Comparison of ENCODE assay signal across 9 mouse cellular contexts in genomic region chr14:47354111-47354577, GRCm38 (mm10). TPM values are rescaled to one million over a fixed set of nuclear protein-coding genes. Genes with fewer than 3 reads are reported as not detected.
DNase-seq lines count a peak whose midpoint lies in the region; ATAC-seq and TF ChIP-seq lines count a peak whose summit lies in the region.
"Had no signal": no experiment of that assay in that cellular context is flagged by ENCODE, and none has a peak within 500 bp of the region (broad histone marks: within the 10 kb centered on the region; RNA-seq: fewer than 3 reads in every experiment).

No protein-coding gene starts in this region.

- no peaks in the 10 kb centered on the region for H3K27me3 ChIP-seq in heart, embryonic 10.5 days (ENCODE audit: insufficient read depth, poor library complexity, severe bottlenecking)
- H3K27me3 ChIP-seq in ES-Bruce4 (ENCODE audit: control insufficient read depth, insufficient read depth, low read length, poor library complexity, severe bottlenecking), result no peaks in the 10 kb centered on the region
- no peaks in the 10 kb centered on the region for H3K27me3 ChIP-seq in lung, postnatal 0 days (replicated peaks; ENCODE audit: insufficient read depth, low read length)
- H3K27me3 ChIP-seq in hindbrain, embryonic 16.5 days (replicated peaks; ENCODE audit: control insufficient read depth, insufficient read depth, low read length), result no peaks in the 10 kb centered on the region
- H3K27me3 ChIP-seq: neural tube, embryonic 13.5 days had no signal

- H3K36me3 ChIP-seq in heart, embryonic 10.5 days, result no peaks in the 10 kb centered on the region
- no peaks in the 10 kb centered on the region for H3K36me3 ChIP-seq in ES-Bruce4 (ENCODE audit: control insufficient read depth, insufficient read depth, low read length, poor library complexity, severe bottlenecking)
- H3K36me3 ChIP-seq in lung, postnatal 0 days (ENCODE audit: insufficient read depth, low read length), result no peaks in the 10 kb centered on the region
- H3K36me3 ChIP-seq in hindbrain, embryonic 16.5 days (ENCODE audit: control insufficient read depth, insufficient read depth, low read length), result no peaks in the 10 kb centered on the region
- H3K36me3 ChIP-seq: neural tube, embryonic 13.5 days had no signal

- no peak for TF ChIP-seq POLR2A in ES-Bruce4 (IDR thresholded peaks at IDR 0.05; ENCODE audit: insufficient read depth, low read length)
- TF ChIP-seq POLR2A in embryonic fibroblast, embryonic 13.5 days (IDR thresholded peaks at IDR 0.05; ENCODE audit: low read depth, low read length), result no peak

- H3K27ac ChIP-seq in heart, embryonic 10.5 days, result no peak overlapping the region
- H3K27ac ChIP-seq in ES-Bruce4 (ENCODE audit: insufficient read depth, low read length), result no peak overlapping the region
- no peak overlapping the region for H3K27ac ChIP-seq in embryonic fibroblast, embryonic 13.5 days (ENCODE audit: insufficient read depth, low read length)
- H3K27ac ChIP-seq in lung, postnatal 0 days (ENCODE audit: low read length), result no peak overlapping the region
- no peak overlapping the region for H3K27ac ChIP-seq in hindbrain, embryonic 16.5 days (ENCODE audit: low read depth, low read length)
- H3K27ac ChIP-seq: neural tube, embryonic 13.5 days had no signal

- H3K9ac ChIP-seq in ES-Bruce4 (ENCODE audit: low read depth, poor library complexity, severe bottlenecking), result no peak overlapping the region
- H3K9ac ChIP-seq in lung, postnatal 0 days (replicated peaks; ENCODE audit: low read depth), result no peak overlapping the region
- H3K9ac ChIP-seq in hindbrain, embryonic 16.5 days (ENCODE audit: low read depth, low read length), result no peak overlapping the region
- H3K9ac ChIP-seq: neural tube, embryonic 13.5 days had no signal

- DNase-seq in heart, adult 11 months, result peak; percentile 93
- no peak for DNase-seq in heart, embryonic 10.5 days (ENCODE audit: low spot score)
- peak; percentile 78 for DNase-seq in lung, postnatal 0 days (ENCODE audit: low spot score)
- DNase-seq in Muller cell, postnatal 12 days (ENCODE audit: inconsistent ontology term), result no peak
- no peak for DNase-seq in left cerebral cortex, postnatal 4 days

- TF ChIP-seq CTCF in ES-Bruce4 (IDR thresholded peaks at IDR 0.05; ENCODE audit: low read depth, low read length), result peak; percentile 85
- TF ChIP-seq CTCF in embryonic fibroblast, embryonic 13.5 days (IDR thresholded peaks at IDR 0.05; ENCODE audit: borderline replicate concordance, insufficient read depth, low read length), result peak; percentile 42; the same call in 1 of the 2 replicates
- peak; percentile 61 for TF ChIP-seq CTCF in lung, postnatal 0 days (IDR thresholded peaks at IDR 0.05)

- 63% methylated on average over 8 of the region's 8 CpGs for WGBS in heart, embryonic 10.5 days
- 51% methylated on average over 8 of the region's 8 CpGs for WGBS in lung, postnatal 0 days
- WGBS in hindbrain, embryonic 16.5 days, result 77% methylated on average over 8 of the region's 8 CpGs

- H3K4me3 ChIP-seq in heart, embryonic 10.5 days, result no peak overlapping the region
- no peak overlapping the region for H3K4me3 ChIP-seq in ES-Bruce4 (ENCODE audit: low read depth, low read length)
- H3K4me3 ChIP-seq in embryonic fibroblast, embryonic 13.5 days (ENCODE audit: insufficient read depth, low read length), result no peak overlapping the region
- no peak overlapping the region for H3K4me3 ChIP-seq in lung, postnatal 0 days (ENCODE audit: low read depth, low read length)
- no peak overlapping the region for H3K4me3 ChIP-seq in hindbrain, embryonic 16.5 days (ENCODE audit: low read length)
- H3K4me3 ChIP-seq: neural tube, embryonic 13.5 days had no signal

- H3K4me2 ChIP-seq in lung, postnatal 0 days (replicated peaks; ENCODE audit: low read depth, low read length), result no peak overlapping the region
- H3K4me2 ChIP-seq in hindbrain, embryonic 16.5 days (ENCODE audit: low read length), result no peak overlapping the region
- H3K4me2 ChIP-seq: neural tube, embryonic 13.5 days had no signal

- intact Hi-C loops in left cerebral cortex, postnatal 4 days (cut with DNase I), result no loop called here

- H3K4me1 ChIP-seq in heart, embryonic 10.5 days, result no peaks in the 10 kb centered on the region
- H3K4me1 ChIP-seq in ES-Bruce4 (ENCODE audit: control insufficient read depth, insufficient read depth, low read length), result no peaks in the 10 kb centered on the region
- H3K4me1 ChIP-seq in embryonic fibroblast, embryonic 13.5 days (ENCODE audit: control insufficient read depth, insufficient read depth, low read length), result peaks cover 2% of the 10 kb centered on the region
- H3K4me1 ChIP-seq in lung, postnatal 0 days (ENCODE audit: insufficient read depth, low read depth, low read length), result no peaks in the 10 kb centered on the region
- H3K4me1 ChIP-seq in hindbrain, embryonic 16.5 days (ENCODE audit: control insufficient read depth, insufficient read depth, low read depth, low read length), result no peaks in the 10 kb centered on the region
- H3K4me1 ChIP-seq: neural tube, embryonic 13.5 days had no signal

- H3K9me3 ChIP-seq in heart, embryonic 10.5 days, result no peaks in the 10 kb centered on the region
- no peaks in the 10 kb centered on the region for H3K9me3 ChIP-seq in ES-Bruce4 (replicated peaks; ENCODE audit: control insufficient read depth, insufficient read depth, low read length, poor library complexity, severe bottlenecking)
- no peaks in the 10 kb centered on the region for H3K9me3 ChIP-seq in lung, postnatal 0 days (ENCODE audit: low read length)
- H3K9me3 ChIP-seq in hindbrain, embryonic 16.5 days (ENCODE audit: control insufficient read depth, low read length), result no peaks in the 10 kb centered on the region
- H3K9me3 ChIP-seq: neural tube, embryonic 13.5 days had no signal

- peak; percentile 86 for ATAC-seq in lung, postnatal 0 days
- no peak for ATAC-seq in hindbrain, embryonic 16.5 days

- peak; percentile 29; the same call in 1 of the 2 replicates for TF ChIP-seq EP300 in ES-Bruce4 (IDR thresholded peaks at IDR 0.05; ENCODE audit: insufficient read depth, low read depth, low read length)
- peak; percentile 49; the same call in 1 of the 2 replicates for TF ChIP-seq EP300 in lung, postnatal 0 days (IDR thresholded peaks at IDR 0.05)

RNA-seq across cellular contexts. Expression of gene Lgals3, which starts 13.4 kb away (rescaled TPM):
- 1.4 and 2.2 TPM in 2 replicates for polyA plus RNA-seq in heart, embryonic 10.5 days (2016; fragmentation: Nextera tagmentation; extraction: Ambion mirVana)
- polyA plus RNA-seq in ES-Bruce4 (2011; ENCODE audit: insufficient read depth, insufficient read length, low read depth, missing spikeins), result 24.7 and 29.4 TPM in 2 replicates
- polyA plus RNA-seq in embryonic fibroblast, embryonic 13.5 days (2011; ENCODE audit: insufficient read length, low read depth, missing spikeins), result 117 and 150 TPM in 2 replicates
- polyA plus RNA-seq in lung, postnatal 0 days (2015; fragmentation: Nextera tagmentation; extraction: Ambion mirVana), result 332 and 359 TPM in 2 replicates
- 1 to 10 TPM; 1.3 to 1.8 TPM for total RNA-seq in left cerebral cortex, postnatal 4 days (2021)
- polyA plus RNA-seq in hindbrain, embryonic 16.5 days (2015; fragmentation: Nextera tagmentation; extraction: Ambion mirVana), result 4.0 and 4.7 TPM in 2 replicates

RNA-seq across cellular contexts. Expression of gene Mapk1ip1l, which starts 56.1 kb away (rescaled TPM):
- polyA plus RNA-seq in heart, embryonic 10.5 days (2016; fragmentation: Nextera tagmentation; extraction: Ambion mirVana), result 79.9 and 82.1 TPM in 2 replicates
- 204 and 215 TPM in 2 replicates for polyA plus RNA-seq in ES-Bruce4 (2011; ENCODE audit: insufficient read depth, insufficient read length, low read depth, missing spikeins)
- polyA plus RNA-seq in embryonic fibroblast, embryonic 13.5 days (2011; ENCODE audit: insufficient read length, low read depth, missing spikeins), result 103 and 112 TPM in 2 replicates
- 19.9 and 23.9 TPM in 2 replicates for polyA plus RNA-seq in lung, postnatal 0 days (2015; fragmentation: Nextera tagmentation; extraction: Ambion mirVana)
- total RNA-seq in left cerebral cortex, postnatal 4 days (2021), result 10 to 100 TPM; 94.0 to 94.9 TPM
- 38.8 and 49.0 TPM in 2 replicates for polyA plus RNA-seq in hindbrain, embryonic 16.5 days (2015; fragmentation: Nextera tagmentation; extraction: Ambion mirVana)

Comparison
In these comparisons a context has a peak if more than half of its experiments do, and no peak if none do; other contexts are left out.
1. DNase-seq: peak in heart, adult 11 months (single experiment) and lung, postnatal 0 days (single experiment); none in heart, embryonic 10.5 days (single experiment), Muller cell, postnatal 12 days (single experiment) and left cerebral cortex, postnatal 4 days (single experiment).
2. Peak in every context shown above with its lines, with median percentiles within 50 percentile points of each other: CTCF ChIP-seq.